In the genomic region with DNA sequence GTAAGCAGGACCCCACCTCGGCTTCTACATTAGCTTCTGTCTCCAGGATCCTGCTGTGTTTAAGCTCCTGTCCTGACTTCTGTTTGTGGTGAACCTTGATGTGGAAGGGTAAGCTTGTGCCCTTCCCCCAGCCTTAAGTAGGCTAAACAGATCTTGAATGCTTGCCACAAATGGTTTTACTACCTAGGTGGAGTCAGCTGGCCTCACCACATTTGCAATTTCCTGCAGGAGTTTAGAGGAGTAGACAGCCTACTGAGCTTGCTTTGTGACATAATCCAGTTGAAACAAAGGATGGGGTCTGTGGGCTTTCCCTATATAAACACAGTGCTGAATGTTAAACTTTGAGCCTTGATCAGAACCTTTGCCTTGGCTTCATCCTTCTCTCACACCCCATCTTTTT, we compare ENCODE assay signal across 1 mouse cellular context.
A peak's percentile ranks its signal among the peaks of the same experiment; 100 is the strongest.
TF ChIP-seq lines count a peak whose summit lies in the region.

No protein-coding gene starts in this region.

TF ChIP-seq in MEL, 35 proteins besides CTCF, POLR2A, EP300 and RAD21 (continued from another document):
- TF ChIP-seq E2F4 (IDR thresholded peaks at IDR 0.05; ENCODE audit: borderline replicate concordance, low read depth, low read length) (no peak), ZKSCAN1 (IDR thresholded peaks at IDR 0.05; ENCODE audit: low read depth, low read length) (no peak), GABPA (IDR thresholded peaks at IDR 0.05; ENCODE audit: low read depth, low read length) (no peak), TCF12 (IDR thresholded peaks at IDR 0.05; ENCODE audit: low read depth, low read length) (peak; percentile 50), MYB (IDR thresholded peaks at IDR 0.05; ENCODE audit: low read depth, low read length) (no peak), BHLHE40 (IDR thresholded peaks at IDR 0.05; ENCODE audit: borderline replicate concordance, low read depth, low read length) (no peak), POLR2AphosphoS5 (IDR thresholded peaks at IDR 0.05; ENCODE audit: borderline replicate concordance, low read depth, low read length) (no peak), SIN3A (IDR thresholded peaks at IDR 0.05; ENCODE audit: low read length) (peak; percentile 65), ZNF384 (IDR thresholded peaks at IDR 0.05; ENCODE audit: low read depth, low read length) (no peak), MEF2A (IDR thresholded peaks at IDR 0.05; ENCODE audit: extremely low read depth, insufficient replicate concordance, low read depth, low read length, poor library complexity, severe bottlenecking) (peak; percentile 22; the same call in 1 of the 2 replicates), ZC3H11A (IDR thresholded peaks at IDR 0.05; ENCODE audit: low read depth, low read length) (no peak), CHD1 (IDR thresholded peaks at IDR 0.05; ENCODE audit: low read depth, low read length) (no peak), USF2 (IDR thresholded peaks at IDR 0.05; ENCODE audit: borderline replicate concordance in 1 of 2, insufficient read depth in 1 of 2, low read depth in 1 of 2, low read length in 2 of 2) (no peak), MXI1 (IDR thresholded peaks at IDR 0.05; ENCODE audit: low read depth, low read length) (no peak), TBP (IDR thresholded peaks at IDR 0.05; ENCODE audit: low read depth, low read length) (no peak), ELF1 (IDR thresholded peaks at IDR 0.05; ENCODE audit: low read depth, low read length) (no peak), GATA1 (IDR thresholded peaks at IDR 0.05; ENCODE audit: low read depth, low read length) (no peak), KAT2A (conservative IDR thresholded peaks at IDR 0.05; ENCODE audit: low read depth, low read length) (no peak; the same call in 1 of the 2 replicates), NRF1 (IDR thresholded peaks at IDR 0.05; ENCODE audit: insufficient read depth, low read depth, low read length, poor library complexity, severe bottlenecking) (no peak), JUND (IDR thresholded peaks at IDR 0.05; ENCODE audit: low read depth, low read length) (no peak), ETS1 (IDR thresholded peaks at IDR 0.05; ENCODE audit: low read depth, low read length) (peak; percentile 98), MAZ (IDR thresholded peaks at IDR 0.05; ENCODE audit: low read depth, low read length) (no peak)
